Comparison of ENCODE assay signal across 8 mouse cellular contexts in genomic region chr1:155212936-155213774, GRCm38 (mm10). TPM values are rescaled to one million over a fixed set of nuclear protein-coding genes. Genes with fewer than 3 reads are reported as not detected.
DNase-seq lines count a peak whose midpoint lies in the region; ATAC-seq and TF ChIP-seq lines count a peak whose summit lies in the region.

No protein-coding gene starts in this region.

- H3K4me2 ChIP-seq in lung, embryonic 14.5 days = peak overlapping the region; percentile 33
- 0 out of 2 replicates have a peak overlapping the region, but pooled peaks have one; percentile 0 for H3K4me2 ChIP-seq in embryonic facial prominence, embryonic 12.5 days (replicated peaks)

- WGBS in lung, embryonic 14.5 days = 16% methylated on average over 18 of the region's 18 CpGs
- 24% methylated on average over 18 of the region's 18 CpGs for WGBS in embryonic facial prominence, embryonic 12.5 days
- WGBS in midbrain, embryonic 10.5 days = 12% methylated on average over 18 of the region's 18 CpGs

- H3K4me3 ChIP-seq in lung, embryonic 14.5 days (ENCODE audit: low read depth, low read length) = no peak overlapping the region
- no peak overlapping the region for H3K4me3 ChIP-seq in embryonic facial prominence, embryonic 12.5 days
- peak overlapping the region; percentile 33 for H3K4me3 ChIP-seq in midbrain, embryonic 10.5 days

- H3K9me3 ChIP-seq in lung, embryonic 14.5 days (ENCODE audit: low read depth, low read length) = no peaks in the 10 kb centered on the region
- no peaks in the 10 kb centered on the region for H3K9me3 ChIP-seq in embryonic facial prominence, embryonic 12.5 days
- no peaks in the 10 kb centered on the region for H3K9me3 ChIP-seq in midbrain, embryonic 10.5 days (replicated peaks)

- H3K27me3 ChIP-seq in lung, embryonic 14.5 days (ENCODE audit: insufficient read depth, low read length) = no peaks in the 10 kb centered on the region
- H3K27me3 ChIP-seq in embryonic facial prominence, embryonic 12.5 days = no peaks in the 10 kb centered on the region
- H3K27me3 ChIP-seq in midbrain, embryonic 10.5 days (ENCODE audit: low read depth, poor library complexity, severe bottlenecking) = peaks cover 33% of the 10 kb centered on the region

- H3K9ac ChIP-seq in lung, embryonic 14.5 days = peak overlapping the region; percentile 26
- no peak overlapping the region for H3K9ac ChIP-seq in embryonic facial prominence, embryonic 12.5 days

- peak; percentile 62 for ATAC-seq in lung, embryonic 14.5 days (ENCODE audit: insufficient read depth)
- ATAC-seq in embryonic facial prominence, embryonic 12.5 days (ENCODE audit: insufficient number of reproducible peaks, insufficient read depth, low FRiP score, low TSS enrichment) = no peak

- peaks cover 9% of the 10 kb centered on the region; the same call in 1 of the 2 replicates for H3K36me3 ChIP-seq in lung, embryonic 14.5 days (ENCODE audit: insufficient read depth)
- H3K36me3 ChIP-seq in embryonic facial prominence, embryonic 12.5 days = no peaks in the 10 kb centered on the region
- H3K36me3 ChIP-seq in midbrain, embryonic 10.5 days = peaks cover 19% of the 10 kb centered on the region

- TF ChIP-seq CTCF in lung, embryonic 14.5 days (IDR thresholded peaks at IDR 0.05; ENCODE audit: low read depth) = peak; percentile 20; the same call in 1 of the 2 replicates

- intact Hi-C loops in left cerebral cortex, postnatal 14 days (cut with DNase I) = loop anchor here (5.0 kb wide), 1 partner anchor 71 kb away; no protein-coding TSS in a partner anchor

- H3K4me1 ChIP-seq in lung, embryonic 14.5 days (ENCODE audit: insufficient read depth) = peaks cover 32% of the 10 kb centered on the region
- H3K4me1 ChIP-seq in embryonic facial prominence, embryonic 12.5 days = peaks cover 69% of the 10 kb centered on the region
- peaks cover 78% of the 10 kb centered on the region for H3K4me1 ChIP-seq in midbrain, embryonic 10.5 days

- DNase-seq in lung, embryonic 14.5 days = peak; percentile 79
- DNase-seq in lung, postnatal 36 days = no peak
- DNase-seq in heart, postnatal 4 days = peak; percentile 74
- DNase-seq in midbrain, embryonic 10.5 days (ENCODE audit: low spot score) = peak; percentile 70
- no peak for DNase-seq in c-Kit-positive CD71-positive TER-119-positive erythroid progenitor cells, embryonic 14.5 days (ENCODE audit: low spot score)
- no peak for DNase-seq in thymus, postnatal 14 days
- DNase-seq in left cerebral cortex, postnatal 14 days (ENCODE audit: low spot score in 2 of 2) = no peak

- H3K27ac ChIP-seq in lung, embryonic 14.5 days (ENCODE audit: low read depth) = peak overlapping the region; percentile 93
- peak overlapping the region; percentile 78 for H3K27ac ChIP-seq in embryonic facial prominence, embryonic 12.5 days
- peak overlapping the region; percentile 89 for H3K27ac ChIP-seq in midbrain, embryonic 10.5 days (replicated peaks)

RNA-seq across cellular contexts. Expression of gene BC034090, which starts 31.1 kb away (rescaled TPM):
- 3.4 and 3.9 TPM in 2 replicates for polyA plus RNA-seq in lung, embryonic 14.5 days (2014; fragmentation: Nextera tagmentation; extraction: Ambion mirVana)
- polyA plus RNA-seq in embryonic facial prominence, embryonic 12.5 days (2016; fragmentation: Nextera tagmentation; extraction: Ambion mirVana) = 6.8 and 6.9 TPM in 2 replicates
- total RNA-seq in heart, postnatal 4 days (2021) = 10 to 100 TPM; 55.0 to 60.7 TPM
- 5.2 and 7.4 TPM in 2 replicates for polyA plus RNA-seq in midbrain, embryonic 10.5 days (2016; fragmentation: Nextera tagmentation; extraction: Ambion mirVana)
- total RNA-seq in left cerebral cortex, postnatal 14 days (2021) = 1 to 10 TPM; 6.0 to 8.5 TPM

RNA-seq across cellular contexts. Expression of gene Stx6, which starts 54.6 kb away (rescaled TPM):
- 97.6 and 99.7 TPM in 2 replicates for polyA plus RNA-seq in lung, embryonic 14.5 days (2014; fragmentation: Nextera tagmentation; extraction: Ambion mirVana)
- polyA plus RNA-seq in embryonic facial prominence, embryonic 12.5 days (2016; fragmentation: Nextera tagmentation; extraction: Ambion mirVana) = 109 and 113 TPM in 2 replicates
- total RNA-seq in heart, postnatal 4 days (2021) = 10 to 100 TPM; 53.0 to 56.5 TPM
- polyA plus RNA-seq in midbrain, embryonic 10.5 days (2016; fragmentation: Nextera tagmentation; extraction: Ambion mirVana) = 78.2 and 92.5 TPM in 2 replicates
- 10 to 100 TPM; 92.7 to 94.2 TPM for total RNA-seq in left cerebral cortex, postnatal 14 days (2021)

Comparison
In these comparisons a context has a peak if more than half of its experiments do, and no peak if none do; other contexts are left out.
1. DNase-seq: peak in lung, embryonic 14.5 days (single experiment), heart, postnatal 4 days (single experiment) and midbrain, embryonic 10.5 days (single experiment); none in lung, postnatal 36 days (single experiment), c-Kit-positive CD71-positive TER-119-positive erythroid progenitor cells, embryonic 14.5 days (single experiment), thymus, postnatal 14 days (single experiment) and left cerebral cortex, postnatal 14 days (0 of 2).
2. Peak in every context shown above with its lines, with median percentiles within 50 percentile points of each other: H3K27ac ChIP-seq.